Mouse (Mus musculus): ENCODE results near the gene Dirc2. TPM values are rescaled to one million over a fixed set of nuclear protein-coding genes. Genes with fewer than 3 reads are reported as not detected.

Gene Dirc2
- polyA plus RNA-seq, 1 experiment from 2014 or later = 16.7 TPM

GRCm38 (mm10) chr16:35713606-35714005 is 55.5 kb downstream of the Dirc2 start:
- Histone ChIP-seq H3K9me3 (replicated peaks; ENCODE audit: control insufficient read depth, low read length) (0 out of 2 replicates have a peak, but pooled peaks cover 3% of the 10 kb centered on the region), H3K36me3 (replicated peaks; ENCODE audit: control insufficient read depth, insufficient read depth, low read depth, low read length) (no peaks in the 10 kb centered on the region), H3K9ac (replicated peaks; ENCODE audit: low read length) (no peak overlapping the region; the same call in 1 of the 2 replicates), H3K27ac (replicated peaks; ENCODE audit: low read depth, low read length) (no peak overlapping the region), H3K4me2 (ENCODE audit: low read depth, low read length) (no peak overlapping the region), H3K4me1 (ENCODE audit: control insufficient read depth, insufficient read depth, low read length) (no peaks in the 10 kb centered on the region), H3K27me3 (ENCODE audit: control insufficient read depth, insufficient read depth, low read length) (no peaks in the 10 kb centered on the region), H3K4me3 (ENCODE audit: low read depth, low read length) (no peak overlapping the region)
- ATAC-seq (replicated peaks; ENCODE audit: insufficient number of reproducible peaks, low FRiP score, low TSS enrichment, low read depth) = no peak
- DNase-seq (ENCODE audit: low spot score) = no peak
- 82% methylated on average over 7 of the region's 7 CpGs for WGBS

- Histone ChIP-seq H3K4me3 (ENCODE audit: low read depth, low read length) (no peak overlapping the region), H3K27ac (replicated peaks; ENCODE audit: low read depth, low read length) (no peak overlapping the region), H3K9me3 (replicated peaks; ENCODE audit: control insufficient read depth, low read length) (no peaks in the 10 kb centered on the region), H3K4me1 (ENCODE audit: control insufficient read depth, insufficient read depth, low read length) (no peaks in the 10 kb centered on the region), H3K27me3 (ENCODE audit: control insufficient read depth, insufficient read depth, low read length) (no peaks in the 10 kb centered on the region), H3K9ac (replicated peaks; ENCODE audit: low read length) (no peak overlapping the region), H3K36me3 (replicated peaks; ENCODE audit: control insufficient read depth, insufficient read depth, low read depth, low read length) (no peaks in the 10 kb centered on the region), H3K4me2 (ENCODE audit: low read depth, low read length) (no peak overlapping the region)
- WGBS = 59% methylated on average over 7 of the region's 7 CpGs
- ATAC-seq (replicated peaks; ENCODE audit: insufficient number of reproducible peaks, low FRiP score, low TSS enrichment, low read depth) = no peak
- peak; percentile 12 for DNase-seq (ENCODE audit: low spot score)
These were observed 58.2 kb downstream of the Dirc2 start for GRCm38 (mm10) chr16:35711004-35711403.

- DNase-seq (ENCODE audit: low spot score) = no peak
- 91% methylated on average over 5 of the region's 5 CpGs for WGBS
- no peak for ATAC-seq (replicated peaks; ENCODE audit: insufficient number of reproducible peaks, low FRiP score, low TSS enrichment, low read depth)
- no peaks in the 10 kb centered on the region for H3K9me3 ChIP-seq (replicated peaks; ENCODE audit: control insufficient read depth, low read length)
- no peak overlapping the region for H3K4me3 ChIP-seq (ENCODE audit: low read depth, low read length)
- H3K27ac ChIP-seq (replicated peaks; ENCODE audit: low read depth, low read length) = no peak overlapping the region
- no peak overlapping the region for H3K9ac ChIP-seq (replicated peaks; ENCODE audit: low read length)
- H3K36me3 ChIP-seq (replicated peaks; ENCODE audit: control insufficient read depth, insufficient read depth, low read depth, low read length) = no peaks in the 10 kb centered on the region
- H3K4me1 ChIP-seq (ENCODE audit: control insufficient read depth, insufficient read depth, low read length) = no peaks in the 10 kb centered on the region
- no peak overlapping the region for H3K4me2 ChIP-seq (ENCODE audit: low read depth, low read length)
- H3K27me3 ChIP-seq (ENCODE audit: control insufficient read depth, insufficient read depth, low read length) = no peaks in the 10 kb centered on the region
These were observed 62.2 kb downstream of the Dirc2 start for GRCm38 (mm10) chr16:35707004-35707403.

DNA sequence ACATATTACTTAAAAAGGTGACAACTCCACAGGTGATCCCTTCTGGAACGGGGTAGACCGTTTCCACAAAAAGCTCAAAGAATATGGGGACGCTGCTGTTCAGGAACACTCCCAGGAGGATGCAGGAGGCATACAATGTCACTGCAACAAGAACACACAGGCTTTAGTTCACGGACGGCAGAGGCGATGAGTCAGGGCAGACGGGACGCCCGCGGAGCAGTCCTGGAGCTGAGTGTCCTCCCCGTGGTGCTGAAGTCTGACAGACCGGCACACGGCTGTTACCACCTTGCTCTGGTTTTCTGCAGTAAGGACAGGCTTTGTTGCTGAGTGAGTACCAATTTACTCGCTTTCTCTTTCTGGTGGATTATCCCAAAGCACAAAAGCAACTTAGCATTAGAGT is 64.4 kb downstream of the Dirc2 start:
- Histone ChIP-seq H3K4me3 (ENCODE audit: low read depth, low read length) (no peak overlapping the region), H3K9me3 (replicated peaks; ENCODE audit: control insufficient read depth, low read length) (no peaks in the 10 kb centered on the region), H3K9ac (replicated peaks; ENCODE audit: low read length) (no peak overlapping the region), H3K4me2 (ENCODE audit: low read depth, low read length) (no peak overlapping the region), H3K27me3 (ENCODE audit: control insufficient read depth, insufficient read depth, low read length) (no peaks in the 10 kb centered on the region), H3K36me3 (replicated peaks; ENCODE audit: control insufficient read depth, insufficient read depth, low read depth, low read length) (no peaks in the 10 kb centered on the region), H3K4me1 (ENCODE audit: control insufficient read depth, insufficient read depth, low read length) (no peaks in the 10 kb centered on the region), H3K27ac (replicated peaks; ENCODE audit: low read depth, low read length) (no peak overlapping the region)
- DNase-seq (ENCODE audit: low spot score) = no peak
- WGBS = 79% methylated on average over 14 of the region's 14 CpGs
- ATAC-seq (replicated peaks; ENCODE audit: insufficient number of reproducible peaks, low FRiP score, low TSS enrichment, low read depth) = no peak

DNA sequence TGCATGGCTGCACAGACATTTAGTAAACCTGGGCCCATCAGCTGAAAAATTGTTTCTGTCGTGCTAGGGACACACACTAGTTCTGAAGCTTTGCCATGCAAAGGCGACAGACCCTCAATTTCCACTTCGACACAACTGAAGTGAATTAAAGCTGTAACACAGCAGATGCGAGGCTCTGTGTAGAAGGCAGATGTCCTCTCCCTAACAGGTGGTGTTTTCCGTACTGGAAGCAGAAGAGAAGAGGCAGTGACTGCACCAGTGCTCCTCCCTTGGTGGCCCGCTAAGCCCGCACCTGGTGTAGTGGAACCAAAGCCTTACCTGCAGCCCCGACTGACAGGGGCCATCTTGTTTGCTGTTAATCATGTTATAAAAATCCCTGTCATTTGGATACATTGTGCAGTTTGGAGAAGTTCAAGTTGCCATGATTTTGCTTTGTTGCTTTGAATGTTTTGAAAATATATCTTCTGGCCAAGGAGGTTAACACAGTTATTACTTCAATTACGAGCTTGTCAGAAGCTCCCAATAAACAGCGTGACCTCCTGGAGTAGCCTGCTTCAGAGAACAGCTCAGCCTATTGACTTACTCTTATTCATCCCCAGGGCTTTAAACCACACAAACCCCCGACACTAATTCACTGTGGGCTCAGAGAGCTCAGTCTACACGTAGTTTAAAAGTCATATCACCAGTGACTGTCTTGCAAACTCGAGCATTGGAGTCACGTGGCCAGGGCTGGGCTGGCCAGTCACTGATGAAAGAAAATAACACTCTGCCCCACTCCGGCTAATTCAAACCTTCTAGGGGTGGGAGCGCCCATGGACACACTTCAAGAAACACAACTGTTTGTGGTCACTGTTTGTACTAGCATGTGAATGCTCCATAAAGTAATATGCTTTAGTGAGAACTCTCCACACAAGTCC is 65.1 kb downstream of the Dirc2 start:
- H3K36me3 ChIP-seq (replicated peaks; ENCODE audit: control insufficient read depth, insufficient read depth, low read depth, low read length) = no peaks in the 10 kb centered on the region
- H3K27me3 ChIP-seq (ENCODE audit: control insufficient read depth, insufficient read depth, low read length) = no peaks in the 10 kb centered on the region
- WGBS = 74% methylated on average over 16 of the region's 16 CpGs
- H3K4me1 ChIP-seq (ENCODE audit: control insufficient read depth, insufficient read depth, low read length) = no peaks in the 10 kb centered on the region
- no peak overlapping the region for H3K27ac ChIP-seq (replicated peaks; ENCODE audit: low read depth, low read length)
- no peak overlapping the region for H3K4me3 ChIP-seq (ENCODE audit: low read depth, low read length)
- 0 out of 2 replicates have a peak, but pooled peaks have one; percentile 39 for ATAC-seq (replicated peaks; ENCODE audit: insufficient number of reproducible peaks, low FRiP score, low TSS enrichment, low read depth)
- no peak overlapping the region for H3K9ac ChIP-seq (replicated peaks; ENCODE audit: low read length)
- DNase-seq (ENCODE audit: low spot score) = no peak
- no peaks in the 10 kb centered on the region for H3K9me3 ChIP-seq (replicated peaks; ENCODE audit: control insufficient read depth, low read length)
- no peak overlapping the region for H3K4me2 ChIP-seq (ENCODE audit: low read depth, low read length)

DNA sequence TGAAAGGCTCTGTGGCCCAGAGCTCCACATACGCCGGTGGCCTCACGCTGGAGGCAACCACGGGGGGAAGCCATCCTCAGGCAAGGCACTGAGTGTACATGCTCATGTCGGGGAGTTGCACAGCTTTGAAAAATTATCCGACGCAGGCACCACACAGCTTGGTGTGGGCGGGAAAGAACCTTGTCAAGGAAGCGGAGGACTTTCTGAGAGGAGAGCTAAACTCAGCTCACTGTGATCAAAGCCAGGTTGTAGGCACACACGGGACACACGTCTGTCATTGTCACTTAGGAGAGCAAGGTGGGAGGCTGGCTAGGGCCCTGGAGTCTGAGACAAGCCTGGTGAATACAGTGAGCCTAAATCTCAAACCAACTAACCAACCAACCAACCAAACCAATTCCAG is 67.3 kb downstream of the Dirc2 start:
- Histone ChIP-seq H3K27ac (replicated peaks; ENCODE audit: low read depth, low read length) (no peak overlapping the region), H3K4me2 (ENCODE audit: low read depth, low read length) (no peak overlapping the region), H3K4me1 (ENCODE audit: control insufficient read depth, insufficient read depth, low read length) (no peaks in the 10 kb centered on the region), H3K4me3 (ENCODE audit: low read depth, low read length) (no peak overlapping the region), H3K9me3 (replicated peaks; ENCODE audit: control insufficient read depth, low read length) (no peaks in the 10 kb centered on the region), H3K36me3 (replicated peaks; ENCODE audit: control insufficient read depth, insufficient read depth, low read depth, low read length) (no peaks in the 10 kb centered on the region), H3K27me3 (ENCODE audit: control insufficient read depth, insufficient read depth, low read length) (no peaks in the 10 kb centered on the region), H3K9ac (replicated peaks; ENCODE audit: low read length) (no peak overlapping the region)
- WGBS = 66% methylated on average over 11 of the region's 11 CpGs
- no peak for DNase-seq (ENCODE audit: low spot score)
- ATAC-seq (replicated peaks; ENCODE audit: insufficient number of reproducible peaks, low FRiP score, low TSS enrichment, low read depth) = no peak

DNA sequence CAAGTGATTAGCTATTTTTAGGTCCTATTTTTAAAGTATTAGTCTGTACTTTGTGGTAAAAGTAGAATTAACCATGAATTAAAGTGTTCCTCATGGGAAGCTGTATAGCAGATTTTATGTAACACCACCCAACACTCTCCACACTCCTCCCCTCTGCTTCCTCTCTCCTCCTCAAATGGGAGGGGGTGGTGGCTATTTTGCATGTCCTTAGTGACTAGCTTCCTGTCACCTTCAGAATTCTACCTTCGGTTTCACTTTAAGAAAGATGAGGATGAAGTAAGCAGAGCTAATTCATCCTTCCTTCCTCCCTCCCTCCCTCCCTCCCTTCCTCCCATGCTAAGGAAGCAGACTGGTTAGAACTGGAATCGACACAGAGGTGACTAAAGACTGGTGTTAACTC is 73.1 kb downstream of the Dirc2 start:
- DNase-seq (ENCODE audit: low spot score) = no peak
- H3K4me1 ChIP-seq (ENCODE audit: control insufficient read depth, insufficient read depth, low read length) = no peaks in the 10 kb centered on the region
- 78% methylated on average over 2 of the region's 2 CpGs for WGBS
- no peaks in the 10 kb centered on the region for H3K36me3 ChIP-seq (replicated peaks; ENCODE audit: control insufficient read depth, insufficient read depth, low read depth, low read length)
- no peaks in the 10 kb centered on the region for H3K27me3 ChIP-seq (ENCODE audit: control insufficient read depth, insufficient read depth, low read length)
- no peak overlapping the region for H3K27ac ChIP-seq (replicated peaks; ENCODE audit: low read depth, low read length)
- H3K4me2 ChIP-seq (ENCODE audit: low read depth, low read length) = no peak overlapping the region
- H3K9ac ChIP-seq (replicated peaks; ENCODE audit: low read length) = no peak overlapping the region
- H3K9me3 ChIP-seq (replicated peaks; ENCODE audit: control insufficient read depth, low read length) = no peaks in the 10 kb centered on the region
- no peak for ATAC-seq (replicated peaks; ENCODE audit: insufficient number of reproducible peaks, low FRiP score, low TSS enrichment, low read depth)
- H3K4me3 ChIP-seq (ENCODE audit: low read depth, low read length) = no peak overlapping the region

- WGBS = 92% methylated on average over 13 of the region's 13 CpGs
- H3K4me3 ChIP-seq (ENCODE audit: low read depth, low read length) = no peak overlapping the region
- no peak for ATAC-seq (replicated peaks; ENCODE audit: insufficient number of reproducible peaks, low FRiP score, low TSS enrichment, low read depth)
- no peaks in the 10 kb centered on the region for H3K27me3 ChIP-seq (ENCODE audit: control insufficient read depth, insufficient read depth, low read length)
- no peak overlapping the region for H3K27ac ChIP-seq (replicated peaks; ENCODE audit: low read depth, low read length)
- H3K9ac ChIP-seq (replicated peaks; ENCODE audit: low read length) = no peak overlapping the region
- H3K9me3 ChIP-seq (replicated peaks; ENCODE audit: control insufficient read depth, low read length) = no peaks in the 10 kb centered on the region
- H3K4me2 ChIP-seq (ENCODE audit: low read depth, low read length) = no peak overlapping the region
- H3K4me1 ChIP-seq (ENCODE audit: control insufficient read depth, insufficient read depth, low read length) = no peaks in the 10 kb centered on the region
- H3K36me3 ChIP-seq (replicated peaks; ENCODE audit: control insufficient read depth, insufficient read depth, low read depth, low read length) = no peaks in the 10 kb centered on the region
- DNase-seq (ENCODE audit: low spot score) = no peak
These were observed 74.8 kb downstream of the Dirc2 start for GRCm38 (mm10) chr16:35694250-35694846.
